Mouse (Mus musculus) urinary bladder, postnatal 10 days (tissue): ENCODE measurements around the gene Gm11541.

ENCODE experiments used
- DNase-seq: peaks from one replicate; pipeline ENCODE4 v3.0.0; 2022; ENCODE audit warnings: low spot score

The Gm11541 gene

GRCm38 (mm10) chr11:94704472-94704871, at the start of gene Gm11541:
Gene Gm11541, minus strand, starts transcription at chr11:94704499.
- no peak for DNase-seq

GRCm38 (mm10) chr11:94752946-94753713, 48.8 kb upstream of the Gm11541 start:
- DNase-seq = no peak

- DNase-seq = no peak
Observed at GRCm38 (mm10) chr11:94741732-94742272, 37.5 kb upstream of the Gm11541 start, which contains the start of gene Cdc34b. Gene Cdc34b, plus strand, starts transcription at chr11:94741782.

- DNase-seq = no peak
Observed at GRCm38 (mm10) chr11:94735746-94736145, 31.4 kb upstream of the Gm11541 start.

- DNase-seq = no peak
Observed at GRCm38 (mm10) chr11:94732773-94733172, 28.5 kb upstream of the Gm11541 start.

GRCm38 (mm10) chr11:94731229-94731628, 26.9 kb upstream of the Gm11541 start:
- no peak for DNase-seq

- DNase-seq = peak; percentile 38
Observed at GRCm38 (mm10) chr11:94730261-94730660, 26.0 kb upstream of the Gm11541 start.

GRCm38 (mm10) chr11:94729565-94729964, 25.3 kb upstream of the Gm11541 start:
- no peak for DNase-seq

- no peak for DNase-seq
Observed at GRCm38 (mm10) chr11:94728545-94728944, 24.2 kb upstream of the Gm11541 start.

GRCm38 (mm10) chr11:94727306-94727705, 23.0 kb upstream of the Gm11541 start:
- DNase-seq = no peak

- no peak for DNase-seq
Observed at GRCm38 (mm10) chr11:94719216-94719615, 14.9 kb upstream of the Gm11541 start.

GRCm38 (mm10) chr11:94718113-94718909, 14.0 kb upstream of the Gm11541 start:
- no peak for DNase-seq

GRCm38 (mm10) chr11:94717239-94717638, 12.9 kb upstream of the Gm11541 start:
- no peak for DNase-seq

- no peak for DNase-seq
Observed at GRCm38 (mm10) chr11:94716754-94717153, 12.5 kb upstream of the Gm11541 start.

- DNase-seq = no peak
Observed at GRCm38 (mm10) chr11:94715622-94716021, 11.3 kb upstream of the Gm11541 start.

GRCm38 (mm10) chr11:94713246-94713860, 9.1 kb upstream of the Gm11541 start:
- no peak for DNase-seq

- no peak for DNase-seq
Observed at GRCm38 (mm10) chr11:94704020-94704419, 279 bp downstream of the Gm11541 start.

GRCm38 (mm10) chr11:94702216-94702610, 2.1 kb downstream of the Gm11541 start:
- DNase-seq = no peak

GRCm38 (mm10) chr11:94701401-94702215, 2.7 kb downstream of the Gm11541 start:
- no peak for DNase-seq

GRCm38 (mm10) chr11:94699399-94699798, 4.9 kb downstream of the Gm11541 start:
- DNase-seq = no peak

- DNase-seq = no peak
Observed at GRCm38 (mm10) chr11:94697703-94698464, 6.4 kb downstream of the Gm11541 start.
